In the genomic region with DNA sequence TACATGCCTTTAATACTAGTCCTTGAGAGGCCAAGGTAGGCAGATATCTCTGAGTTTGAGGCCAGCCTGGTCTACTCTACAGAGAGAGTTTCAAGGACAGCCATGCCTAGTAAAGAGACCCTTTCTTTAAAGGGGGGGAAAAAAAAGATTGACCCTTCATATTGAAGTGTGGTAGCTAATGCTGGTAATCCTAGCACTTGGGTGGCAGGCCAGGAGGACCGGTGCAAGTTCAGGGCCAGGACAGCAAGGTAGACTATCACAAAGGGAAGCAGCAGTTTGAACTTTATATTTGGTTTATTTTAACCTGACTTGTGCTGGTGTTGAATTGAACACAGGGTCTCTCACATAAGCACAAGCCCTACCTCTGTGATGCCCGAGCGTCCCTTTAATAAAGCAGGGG, we compare ENCODE assay signal across 8 mouse cellular contexts. TPM values are rescaled to one million over a fixed set of nuclear protein-coding genes. Genes with fewer than 3 reads are reported as not detected.
A peak's percentile ranks its signal among the peaks of the same experiment; 100 is the strongest.
DNase-seq lines count a peak whose midpoint lies in the region; ATAC-seq lines count a peak whose summit lies in the region.

No protein-coding gene starts in this region.

- 84% methylated on average over 3 of the region's 3 CpGs for WGBS in heart, embryonic 10.5 days
- WGBS in hindbrain, embryonic 10.5 days, result 93% methylated on average over 3 of the region's 3 CpGs
- WGBS in liver, embryonic 16.5 days (ENCODE audit: insufficient replicate concordance), result 91% methylated on average over 3 of the region's 3 CpGs

- intact Hi-C loops in heart, postnatal 36 days (cut with DNase I), result loop anchor here (5.0 kb wide), 1 partner anchor 39 kb away; the partner anchor contains the start of gene Bcas3

- peaks cover 11% of the 10 kb centered on the region; the same call in 1 of the 2 replicates for H3K4me1 ChIP-seq in heart, embryonic 10.5 days
- H3K4me1 ChIP-seq in brown adipose tissue, adult 24 weeks (ENCODE audit: control insufficient read depth, insufficient read depth, insufficient read length, low read length), result 0 out of 2 replicates have a peak, but pooled peaks cover 5% of the 10 kb centered on the region
- H3K4me1 ChIP-seq in hindbrain, embryonic 10.5 days (replicated peaks), result peaks cover 23% of the 10 kb centered on the region
- H3K4me1 ChIP-seq in liver, embryonic 16.5 days (ENCODE audit: control insufficient read depth, low read depth, low read length), result peaks cover 16% of the 10 kb centered on the region

- peak overlapping the region; percentile 63 for H3K4me2 ChIP-seq in liver, embryonic 16.5 days (ENCODE audit: low read depth, low read length)

- H3K36me3 ChIP-seq in heart, embryonic 10.5 days, result peaks cover 17% of the 10 kb centered on the region
- peaks cover 33% of the 10 kb centered on the region for H3K36me3 ChIP-seq in hindbrain, embryonic 10.5 days
- H3K36me3 ChIP-seq in liver, embryonic 16.5 days (ENCODE audit: control insufficient read depth, insufficient read depth), result peaks cover 16% of the 10 kb centered on the region

- H3K27ac ChIP-seq in heart, embryonic 10.5 days, result no peak overlapping the region
- no peak overlapping the region; the same call in 1 of the 2 replicates for H3K27ac ChIP-seq in brown adipose tissue, adult 24 weeks (replicated peaks; ENCODE audit: low read depth, low read length)
- no peak overlapping the region for H3K27ac ChIP-seq in hindbrain, embryonic 10.5 days
- no peak overlapping the region for H3K27ac ChIP-seq in liver, embryonic 16.5 days (ENCODE audit: low read length)

- no peaks in the 10 kb centered on the region for H3K9me3 ChIP-seq in heart, embryonic 10.5 days
- H3K9me3 ChIP-seq in hindbrain, embryonic 10.5 days, result 0 out of 2 replicates have a peak, but pooled peaks cover 2% of the 10 kb centered on the region
- H3K9me3 ChIP-seq in liver, embryonic 16.5 days (replicated peaks; ENCODE audit: control insufficient read depth, low read length), result no peaks in the 10 kb centered on the region

- DNase-seq in heart, embryonic 10.5 days (ENCODE audit: low spot score), result peak; percentile 45
- DNase-seq in heart, postnatal 36 days, result no peak
- no peak for DNase-seq in hindbrain, embryonic 10.5 days (ENCODE audit: low spot score)
- no peak for DNase-seq in frontal cortex, adult 2 months (ENCODE audit: extremely low spot score in 1 of 2, low spot score in 1 of 2)
- DNase-seq in thymus, postnatal 0 days (ENCODE audit: low spot score), result no peak
- DNase-seq in layer of hippocampus, postnatal 10 days (ENCODE audit: low spot score in 2 of 2), result no peak

- peak overlapping the region; percentile 73 for H3K4me3 ChIP-seq in heart, embryonic 10.5 days
- H3K4me3 ChIP-seq in brown adipose tissue, adult 24 weeks (ENCODE audit: insufficient read depth, low read depth, low read length), result peak overlapping the region; percentile 10; the same call in 1 of the 2 replicates
- H3K4me3 ChIP-seq in hindbrain, embryonic 10.5 days, result peak overlapping the region; percentile 95
- H3K4me3 ChIP-seq in liver, embryonic 16.5 days (ENCODE audit: low read depth, low read length), result peak overlapping the region; percentile 99

- no peaks in the 10 kb centered on the region for H3K27me3 ChIP-seq in heart, embryonic 10.5 days (ENCODE audit: insufficient read depth, poor library complexity, severe bottlenecking)
- no peaks in the 10 kb centered on the region for H3K27me3 ChIP-seq in hindbrain, embryonic 10.5 days (ENCODE audit: insufficient read depth, poor library complexity, severe bottlenecking)
- no peaks in the 10 kb centered on the region for H3K27me3 ChIP-seq in liver, embryonic 16.5 days (ENCODE audit: control insufficient read depth, insufficient read depth, low read depth, low read length)

- peak overlapping the region; percentile 50 for H3K9ac ChIP-seq in liver, embryonic 16.5 days (ENCODE audit: low read depth, low read length)

- no peak for ATAC-seq in liver, embryonic 16.5 days (ENCODE audit: low read depth)

RNA-seq across cellular contexts. Expression of gene Ppm1d, which starts 2.3 kb away (rescaled TPM):
- 15.0 and 17.7 TPM in 2 replicates for polyA plus RNA-seq in heart, embryonic 10.5 days (2016; fragmentation: Nextera tagmentation; extraction: Ambion mirVana)
- 10 to 100 TPM; 10.5 to 11.3 TPM for total RNA-seq in heart, postnatal 36 days (2021)
- 4.7 and 6.7 TPM in 2 replicates for polyA plus RNA-seq in brown adipose tissue, adult 24 weeks (2012; ENCODE audit: insufficient read depth, insufficient read length, missing spikeins)
- 22.6 and 25.0 TPM in 2 replicates for polyA plus RNA-seq in hindbrain, embryonic 10.5 days (2016; fragmentation: Nextera tagmentation; extraction: Ambion mirVana)
- polyA plus RNA-seq in liver, embryonic 16.5 days (2015; fragmentation: Nextera tagmentation; extraction: Ambion mirVana), result 17.7 and 18.4 TPM in 2 replicates
- polyA plus RNA-seq in frontal cortex, adult 2 months (2012; rRNA removed), result 12.9 and 13.3 TPM in 2 replicates
- 15.9 and 17.8 TPM in 2 replicates for polyA plus RNA-seq in thymus, postnatal 0 days (2015; fragmentation: Nextera tagmentation; extraction: Ambion mirVana)
- 10 to 100 TPM; 20.6 to 20.7 TPM for total RNA-seq in layer of hippocampus, postnatal 10 days (2021)

RNA-seq across cellular contexts. Expression of gene Bcas3, which starts 39.6 kb away (rescaled TPM):
- 20.1 and 22.4 TPM in 2 replicates for polyA plus RNA-seq in heart, embryonic 10.5 days (2016; fragmentation: Nextera tagmentation; extraction: Ambion mirVana)
- 10 to 100 TPM; 35.8 to 48.8 TPM for total RNA-seq in heart, postnatal 36 days (2021)
- polyA plus RNA-seq in brown adipose tissue, adult 24 weeks (2012; ENCODE audit: insufficient read depth, insufficient read length, missing spikeins), result 21.2 and 27.8 TPM in 2 replicates
- polyA plus RNA-seq in hindbrain, embryonic 10.5 days (2016; fragmentation: Nextera tagmentation; extraction: Ambion mirVana), result 23.3 and 37.3 TPM in 2 replicates
- polyA plus RNA-seq in liver, embryonic 16.5 days (2015; fragmentation: Nextera tagmentation; extraction: Ambion mirVana), result 18.7 and 19.1 TPM in 2 replicates
- polyA plus RNA-seq in frontal cortex, adult 2 months (2012; rRNA removed), result 47.9 and 56.4 TPM in 2 replicates
- polyA plus RNA-seq in thymus, postnatal 0 days (2015; fragmentation: Nextera tagmentation; extraction: Ambion mirVana), result 22.6 and 23.8 TPM in 2 replicates
- 10 to 100 TPM; 45.0 to 48.8 TPM for total RNA-seq in layer of hippocampus, postnatal 10 days (2021)

Comparison
In these comparisons a context has a peak if more than half of its experiments do, and no peak if none do; other contexts are left out.
1. H3K4me3 ChIP-seq: peak in every context shown above with its lines; median percentile 99 in liver, embryonic 16.5 days; 95 in hindbrain, embryonic 10.5 days; 73 in heart, embryonic 10.5 days; 10 in brown adipose tissue, adult 24 weeks.